In genomic region chr4:132760296-132760695, GRCm38 (mm10) we compare ENCODE assay signal across 26 mouse cellular contexts. TPM values are rescaled to one million over a fixed set of nuclear protein-coding genes. Genes with fewer than 3 reads are reported as not detected.
DNase-seq lines count a peak whose midpoint lies in the region; ATAC-seq and TF ChIP-seq lines count a peak whose summit lies in the region.
"Had no signal": no experiment of that assay in that cellular context is flagged by ENCODE, and none has a peak within 500 bp of the region (broad histone marks: within the 10 kb centered on the region; RNA-seq: fewer than 3 reads in every experiment).

No protein-coding gene starts in this region.

- ATAC-seq in heart, embryonic 12.5 days (ENCODE audit: insufficient number of reproducible peaks, low FRiP score): no peak
- no peak for ATAC-seq in liver, embryonic 15.5 days (ENCODE audit: insufficient read depth)
- no peak for ATAC-seq in liver, embryonic 12.5 days
- ATAC-seq in common myeloid progenitor, adult 5-6 weeks (replicated peaks; ENCODE audit: low read depth, poor library complexity, severe bottlenecking): 0 out of 2 replicates have a peak, but pooled peaks have one; percentile 39
- ATAC-seq in megakaryocyte progenitor cell, adult 5-6 weeks (replicated peaks; ENCODE audit: poor library complexity): peak; percentile 30; the same call in 1 of the 2 replicates
- no peak for ATAC-seq in hindbrain, postnatal 0 days
- ATAC-seq: midbrain, embryonic 15.5 days; Patski had no signal

- no peak overlapping the region for H3K4me2 ChIP-seq in heart, embryonic 12.5 days
- 0 out of 2 replicates have a peak overlapping the region, but pooled peaks have one; percentile 3 for H3K4me2 ChIP-seq in liver, embryonic 15.5 days
- H3K4me2 ChIP-seq in liver, embryonic 12.5 days: no peak overlapping the region
- no peak overlapping the region for H3K4me2 ChIP-seq in hindbrain, postnatal 0 days (ENCODE audit: low read depth, low read length)
- H3K4me2 ChIP-seq: embryonic facial prominence, embryonic 12.5 days; heart, embryonic 11.5 days; kidney, embryonic 15.5 days; midbrain, embryonic 15.5 days; neural tube, embryonic 13.5 days had no signal

- 0 out of 2 replicates have a peak overlapping the region, but pooled peaks have one; percentile 6 for H3K9ac ChIP-seq in heart, embryonic 12.5 days
- no peak overlapping the region for H3K9ac ChIP-seq in liver, embryonic 15.5 days
- no peak overlapping the region for H3K9ac ChIP-seq in liver, embryonic 12.5 days
- no peak overlapping the region for H3K9ac ChIP-seq in hindbrain, postnatal 0 days (replicated peaks; ENCODE audit: low read length)
- H3K9ac ChIP-seq: embryonic facial prominence, embryonic 12.5 days; kidney, embryonic 15.5 days; liver, embryonic 14.5 days; midbrain, embryonic 15.5 days; neural tube, embryonic 13.5 days had no signal

- H3K36me3 ChIP-seq in heart, embryonic 12.5 days: no peaks in the 10 kb centered on the region
- no peaks in the 10 kb centered on the region for H3K36me3 ChIP-seq in liver, embryonic 15.5 days (replicated peaks)
- no peaks in the 10 kb centered on the region for H3K36me3 ChIP-seq in liver, embryonic 12.5 days
- no peaks in the 10 kb centered on the region for H3K36me3 ChIP-seq in hindbrain, postnatal 0 days (ENCODE audit: insufficient read depth, low read length)
- H3K36me3 ChIP-seq: embryonic facial prominence, embryonic 12.5 days; G1E; kidney, embryonic 15.5 days; midbrain, embryonic 15.5 days; neural tube, embryonic 13.5 days had no signal

- H3K4me3 ChIP-seq in heart, embryonic 12.5 days: no peak overlapping the region
- H3K4me3 ChIP-seq in liver, embryonic 15.5 days (replicated peaks): no peak overlapping the region
- no peak overlapping the region for H3K4me3 ChIP-seq in liver, embryonic 12.5 days
- H3K4me3 ChIP-seq in hindbrain, postnatal 0 days (ENCODE audit: low read length): no peak overlapping the region
- H3K4me3 ChIP-seq: embryonic facial prominence, embryonic 12.5 days; gastrocnemius, adult 2 months; kidney, embryonic 15.5 days; midbrain, embryonic 15.5 days; myocyte; neural tube, embryonic 13.5 days had no signal

- no peaks in the 10 kb centered on the region for H3K9me3 ChIP-seq in heart, embryonic 12.5 days (replicated peaks)
- H3K9me3 ChIP-seq in liver, embryonic 15.5 days (replicated peaks): no peaks in the 10 kb centered on the region
- no peaks in the 10 kb centered on the region for H3K9me3 ChIP-seq in liver, embryonic 12.5 days (replicated peaks)
- H3K9me3 ChIP-seq in hindbrain, postnatal 0 days (ENCODE audit: low read length): no peaks in the 10 kb centered on the region
- H3K9me3 ChIP-seq: embryonic facial prominence, embryonic 12.5 days; G1E; kidney, embryonic 15.5 days; midbrain, embryonic 15.5 days; neural tube, embryonic 13.5 days had no signal

- H3K27ac ChIP-seq in heart, embryonic 12.5 days (ENCODE audit: poor library complexity, severe bottlenecking): no peak overlapping the region
- no peak overlapping the region for H3K27ac ChIP-seq in liver, embryonic 15.5 days (replicated peaks)
- no peak overlapping the region for H3K27ac ChIP-seq in liver, embryonic 12.5 days
- H3K27ac ChIP-seq in hindbrain, postnatal 0 days: no peak overlapping the region
- H3K27ac ChIP-seq: embryonic facial prominence, embryonic 12.5 days; gastrocnemius, adult 2 months; kidney, embryonic 15.5 days; liver, embryonic 14.5 days; midbrain, embryonic 15.5 days; neural tube, embryonic 13.5 days had no signal

- DNase-seq in heart, postnatal 4 days: no peak
- no peak for DNase-seq in right cerebral cortex, postnatal 36 days (ENCODE audit: low spot score in 2 of 2)
- no peak for DNase-seq in hindbrain, postnatal 0 days (ENCODE audit: low spot score)
- DNase-seq: adrenal gland, postnatal 36 days; cerebellum, adult 11-12 months; cerebellum, postnatal 10 days; gastrocnemius, adult 2 months; heart, postnatal 10 days; lung, postnatal 14 days; retina, postnatal 1 day; right cerebral cortex, postnatal 25 days; thymus, postnatal 25 days had no signal

- WGBS in heart, embryonic 12.5 days: 51% methylated on average over 3 of the region's 3 CpGs
- 23% methylated on average over 3 of the region's 3 CpGs for WGBS in liver, embryonic 15.5 days (ENCODE audit: insufficient replicate concordance)
- WGBS in liver, embryonic 12.5 days (ENCODE audit: insufficient replicate concordance): 37% methylated on average over 3 of the region's 3 CpGs
- WGBS in hindbrain, postnatal 0 days: 72% methylated on average over 3 of the region's 3 CpGs

- H3K4me1 ChIP-seq in heart, embryonic 12.5 days (replicated peaks): no peaks in the 10 kb centered on the region
- H3K4me1 ChIP-seq in liver, embryonic 15.5 days (replicated peaks): peaks cover 15% of the 10 kb centered on the region
- 0 out of 2 replicates have a peak, but pooled peaks cover 14% of the 10 kb centered on the region for H3K4me1 ChIP-seq in liver, embryonic 12.5 days
- peaks cover 7% of the 10 kb centered on the region; the same call in 1 of the 2 replicates for H3K4me1 ChIP-seq in hindbrain, postnatal 0 days (ENCODE audit: insufficient read depth, low read length)

- H3K27me3 ChIP-seq in heart, embryonic 12.5 days (replicated peaks): peaks cover 9% of the 10 kb centered on the region
- H3K27me3 ChIP-seq in liver, embryonic 15.5 days: peaks cover 47% of the 10 kb centered on the region
- H3K27me3 ChIP-seq in liver, embryonic 12.5 days (replicated peaks): peaks cover 41% of the 10 kb centered on the region
- 0 out of 2 replicates have a peak, but pooled peaks cover 7% of the 10 kb centered on the region for H3K27me3 ChIP-seq in hindbrain, postnatal 0 days (ENCODE audit: insufficient read depth, low read length)
- H3K27me3 ChIP-seq: Patski had no signal

- no peak for TF ChIP-seq CTCF in hindbrain, postnatal 0 days (IDR thresholded peaks at IDR 0.05; ENCODE audit: low read depth)

RNA-seq across cellular contexts. Expression of gene Smpdl3b, which starts 3.2 kb away (rescaled TPM):
- polyA plus RNA-seq in heart, embryonic 12.5 days (2016; fragmentation: Nextera tagmentation; extraction: Ambion mirVana): 6.5 and 6.9 TPM in 2 replicates
- 1 to 10 TPM; 1.3 to 1.4 TPM for total RNA-seq in heart, postnatal 4 days (2021)
- polyA plus RNA-seq in liver, embryonic 15.5 days (2015; fragmentation: Nextera tagmentation; extraction: Ambion mirVana): 1.0 and 1.1 TPM in 2 replicates
- 1.9 and 2.0 TPM in 2 replicates for polyA plus RNA-seq in liver, embryonic 12.5 days (2016; fragmentation: Nextera tagmentation; extraction: Ambion mirVana)
- 0.50 TPM in 1 of 2 replicates, not detected in the other for total RNA-seq in common myeloid progenitor, adult 5-6 weeks (2017)
- total RNA-seq in megakaryocyte progenitor cell, adult 5-6 weeks (2015): 0.07 TPM in 1 of 2 replicates, not detected in the other
- 0.33 TPM in 1 of 2 replicates, not detected in the other for total RNA-seq in megakaryocyte progenitor cell, adult 5-6 weeks (2017)
- 0.47 and 1.0 TPM in 2 replicates for total RNA-seq in hindbrain, postnatal 0 days (2014; rRNA removed)
- polyA plus RNA-seq in hindbrain, postnatal 0 days (2015; fragmentation: Nextera tagmentation; extraction: Ambion mirVana): 0.98 and 1.4 TPM in 2 replicates

RNA-seq across cellular contexts. Expression of gene Rpa2, which starts 7.8 kb away (rescaled TPM):
- 85.0 and 87.4 TPM in 2 replicates for polyA plus RNA-seq in heart, embryonic 12.5 days (2016; fragmentation: Nextera tagmentation; extraction: Ambion mirVana)
- total RNA-seq in heart, postnatal 4 days (2021): 10 to 100 TPM; 36.5 to 42.5 TPM
- polyA plus RNA-seq in liver, embryonic 15.5 days (2015; fragmentation: Nextera tagmentation; extraction: Ambion mirVana): 78.2 and 81.3 TPM in 2 replicates
- 123 and 128 TPM in 2 replicates for polyA plus RNA-seq in liver, embryonic 12.5 days (2016; fragmentation: Nextera tagmentation; extraction: Ambion mirVana)
- total RNA-seq in common myeloid progenitor, adult 5-6 weeks (2017): 52.9 and 63.8 TPM in 2 replicates
- total RNA-seq in megakaryocyte progenitor cell, adult 5-6 weeks (2015): 62.3 and 65.5 TPM in 2 replicates
- 56.2 and 68.4 TPM in 2 replicates for total RNA-seq in megakaryocyte progenitor cell, adult 5-6 weeks (2017)
- 30.9 and 31.9 TPM in 2 replicates for total RNA-seq in hindbrain, postnatal 0 days (2014; rRNA removed)
- polyA plus RNA-seq in hindbrain, postnatal 0 days (2015; fragmentation: Nextera tagmentation; extraction: Ambion mirVana): 37.5 and 42.4 TPM in 2 replicates

RNA-seq across cellular contexts. Expression of gene Xkr8, which starts 27.9 kb away (rescaled TPM):
- 5.2 and 5.5 TPM in 2 replicates for polyA plus RNA-seq in heart, embryonic 12.5 days (2016; fragmentation: Nextera tagmentation; extraction: Ambion mirVana)
- 1 to 10 TPM; 2.0 to 2.5 TPM for total RNA-seq in heart, postnatal 4 days (2021)
- 2.9 and 3.0 TPM in 2 replicates for polyA plus RNA-seq in liver, embryonic 15.5 days (2015; fragmentation: Nextera tagmentation; extraction: Ambion mirVana)
- polyA plus RNA-seq in liver, embryonic 12.5 days (2016; fragmentation: Nextera tagmentation; extraction: Ambion mirVana): 3.6 and 4.0 TPM in 2 replicates
- total RNA-seq in common myeloid progenitor, adult 5-6 weeks (2017): 2.6 and 4.1 TPM in 2 replicates
- total RNA-seq in megakaryocyte progenitor cell, adult 5-6 weeks (2015): 2.6 and 3.9 TPM in 2 replicates
- total RNA-seq in megakaryocyte progenitor cell, adult 5-6 weeks (2017): 3.4 and 4.8 TPM in 2 replicates
- 5.6 and 6.2 TPM in 2 replicates for total RNA-seq in hindbrain, postnatal 0 days (2014; rRNA removed)
- 5.0 and 7.3 TPM in 2 replicates for polyA plus RNA-seq in hindbrain, postnatal 0 days (2015; fragmentation: Nextera tagmentation; extraction: Ambion mirVana)

RNA-seq across cellular contexts. Expression of gene Themis2, which starts 35.9 kb away (rescaled TPM):
- 0.50 TPM in 2 replicates for polyA plus RNA-seq in heart, embryonic 12.5 days (2016; fragmentation: Nextera tagmentation; extraction: Ambion mirVana)
- 1 to 10 TPM; 2.9 to 3.4 TPM for total RNA-seq in heart, postnatal 4 days (2021)
- 2.8 and 3.4 TPM in 2 replicates for polyA plus RNA-seq in liver, embryonic 15.5 days (2015; fragmentation: Nextera tagmentation; extraction: Ambion mirVana)
- polyA plus RNA-seq in liver, embryonic 12.5 days (2016; fragmentation: Nextera tagmentation; extraction: Ambion mirVana): 2.1 and 2.3 TPM in 2 replicates
- total RNA-seq in common myeloid progenitor, adult 5-6 weeks (2017): 9.9 and 12.0 TPM in 2 replicates
- 27.5 and 35.0 TPM in 2 replicates for total RNA-seq in megakaryocyte progenitor cell, adult 5-6 weeks (2015)
- total RNA-seq in megakaryocyte progenitor cell, adult 5-6 weeks (2017): 18.9 and 23.6 TPM in 2 replicates
- total RNA-seq in hindbrain, postnatal 0 days (2014; rRNA removed): 0.78 and 0.79 TPM in 2 replicates
- 0.28 and 0.35 TPM in 2 replicates for polyA plus RNA-seq in hindbrain, postnatal 0 days (2015; fragmentation: Nextera tagmentation; extraction: Ambion mirVana)
- polyA plus RNA-seq: myocyte, Patski had no signal

Comparison
In these comparisons a context has a peak if more than half of its experiments do, and no peak if none do; other contexts are left out.
1. ATAC-seq: peak in common myeloid progenitor, adult 5-6 weeks (single experiment) and megakaryocyte progenitor cell, adult 5-6 weeks (single experiment); none in heart, embryonic 12.5 days (single experiment), liver, embryonic 15.5 days (single experiment), liver, embryonic 12.5 days (single experiment) and hindbrain, postnatal 0 days (single experiment).